Mouse (Mus musculus): ENCODE results near the gene Jak1. TPM values are rescaled to one million over a fixed set of nuclear protein-coding genes. Genes with fewer than 3 reads are reported as not detected.
A peak's percentile ranks its signal among the peaks of the same experiment; 100 is the strongest.

The Jak1 gene
- total RNA-seq, 2 experiments from 2014 or later, result 103 to 106 TPM

DNA sequence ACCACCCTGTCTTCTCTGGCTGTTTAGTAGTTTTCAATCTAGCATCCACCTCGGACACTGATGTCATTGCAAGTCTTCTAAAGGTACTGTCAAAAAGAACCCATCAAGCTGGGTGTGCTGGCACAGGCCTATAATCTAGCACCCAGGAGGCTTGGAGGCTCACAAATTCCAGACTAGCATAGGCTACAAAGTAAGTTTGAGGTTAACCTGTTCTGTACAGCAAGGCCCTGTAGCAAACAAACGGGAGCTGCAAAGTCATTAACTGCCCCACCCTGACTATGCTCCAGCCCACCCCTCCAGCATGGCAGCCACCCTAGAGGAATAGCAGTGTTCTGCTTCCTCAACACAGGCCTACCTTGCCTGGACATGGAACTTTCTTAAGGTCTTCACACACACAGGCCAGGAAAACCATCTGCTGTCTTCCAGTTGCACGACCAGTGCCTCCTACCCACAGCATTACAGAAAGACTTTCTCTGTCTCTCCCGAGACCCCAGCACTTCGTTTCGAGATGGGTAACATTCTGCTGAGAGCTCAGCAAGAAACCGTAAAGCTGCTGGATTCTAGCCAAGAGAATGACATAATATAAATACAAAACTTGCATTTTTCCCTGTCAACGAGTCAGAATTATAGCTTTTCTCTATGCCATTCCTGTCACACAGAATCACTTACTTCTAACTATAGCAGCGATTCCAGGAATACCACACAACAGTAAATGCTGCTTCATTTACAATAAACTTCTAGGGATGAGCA, 67.5 kb downstream of the Jak1 start:
- no peak for DNase-seq
- intact Hi-C loops (cut with DNase I), result no loop called here

DNA sequence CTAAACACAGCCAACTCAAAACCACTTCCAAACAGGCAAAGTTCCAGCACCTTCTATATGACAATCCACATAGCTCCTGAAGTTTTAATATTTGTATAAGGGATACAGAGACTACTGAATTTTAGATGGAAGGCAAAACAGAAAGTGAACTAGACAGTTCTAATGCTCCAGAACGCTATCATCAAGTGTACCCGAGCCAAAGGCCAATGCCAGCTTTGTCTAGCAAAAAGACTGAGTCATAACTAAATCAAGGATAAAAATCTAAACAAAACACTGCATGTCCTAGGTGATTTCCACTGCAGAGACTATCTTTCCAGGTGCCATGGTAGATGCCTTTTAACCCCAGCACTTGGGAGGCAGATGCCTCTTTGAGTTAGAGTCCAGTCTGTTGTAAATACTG, 68.7 kb downstream of the Jak1 start:
- intact Hi-C loops (cut with DNase I), result no loop called here
- DNase-seq, result no peak

DNA sequence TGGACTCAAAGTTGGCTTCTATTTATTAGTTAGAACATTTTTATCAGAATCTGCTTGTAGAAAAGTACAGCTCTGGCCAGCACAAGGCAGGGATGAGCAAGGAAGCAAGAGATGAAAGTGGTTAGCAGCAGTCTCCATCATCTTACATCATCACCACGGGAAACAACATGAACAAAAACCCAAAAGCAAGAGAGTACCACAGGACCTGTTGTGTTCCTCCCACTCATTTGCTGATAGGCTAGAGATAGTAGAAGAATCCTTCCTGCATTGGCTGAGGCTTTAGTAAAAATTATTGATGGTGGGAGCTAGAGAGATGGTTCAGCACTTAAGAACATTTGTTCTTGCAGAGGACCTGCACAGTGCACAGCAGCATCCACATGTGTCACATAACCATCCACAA, 70.9 kb downstream of the Jak1 start:
- intact Hi-C loops (cut with DNase I), result no loop called here
- no peak for DNase-seq

DNA sequence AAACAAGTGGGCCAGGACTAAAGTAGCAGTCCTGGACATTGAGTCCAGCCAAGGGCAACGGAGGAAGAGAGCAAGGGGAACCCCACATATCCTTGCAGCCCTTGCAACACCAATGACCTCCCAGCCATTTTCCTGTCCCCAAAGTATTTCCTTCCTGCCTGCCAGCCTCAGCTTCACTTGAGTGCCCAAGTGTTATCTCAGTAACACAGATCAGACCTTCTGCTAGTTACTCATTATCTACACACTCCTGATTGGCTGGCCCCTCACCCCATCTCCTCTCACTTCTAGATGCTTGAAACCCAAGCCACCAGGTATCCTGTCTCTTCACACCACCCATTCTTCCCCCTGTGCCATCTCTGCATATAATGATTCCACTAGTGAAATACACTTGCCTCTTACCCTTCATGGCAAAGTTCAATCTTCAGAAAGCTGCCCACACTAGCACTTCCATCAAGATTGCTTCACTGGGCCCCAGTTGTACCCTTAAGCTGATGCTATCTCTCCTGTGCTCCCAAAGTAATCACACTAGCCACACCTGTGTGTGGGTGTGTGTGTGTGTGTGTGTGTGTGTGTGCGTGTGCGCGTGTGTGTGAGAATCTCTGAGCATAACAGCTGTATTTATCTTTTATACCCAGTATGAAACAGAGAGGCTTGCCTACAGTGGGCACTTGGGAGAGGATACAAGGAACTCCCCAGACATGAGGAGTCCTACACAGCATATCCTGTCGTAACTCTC, 72.7 kb downstream of the Jak1 start:
- intact Hi-C loops (cut with DNase I), result no loop called here
- DNase-seq, result no peak

DNA sequence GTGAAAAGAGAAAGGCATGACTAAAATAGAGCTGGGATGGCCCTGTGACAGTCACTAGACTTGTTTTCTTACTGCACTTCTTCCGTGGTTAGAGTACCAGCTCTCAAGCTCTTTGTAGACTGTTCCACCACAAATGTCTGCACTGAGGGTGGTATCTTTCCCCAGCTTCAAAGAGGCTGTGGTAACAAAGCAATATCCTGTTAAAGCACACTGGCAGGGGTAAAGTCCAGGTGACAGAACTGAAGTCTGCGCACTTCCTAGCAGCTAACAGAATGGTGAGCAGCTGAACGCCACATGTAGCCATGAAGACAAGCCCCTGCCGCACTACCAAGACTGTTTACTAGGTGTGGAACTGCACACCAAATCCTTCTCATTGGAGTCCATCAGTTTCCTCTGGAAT, 77.7 kb downstream of the Jak1 start:
- no peak for DNase-seq
- intact Hi-C loops (cut with DNase I), result no loop called here

DNA sequence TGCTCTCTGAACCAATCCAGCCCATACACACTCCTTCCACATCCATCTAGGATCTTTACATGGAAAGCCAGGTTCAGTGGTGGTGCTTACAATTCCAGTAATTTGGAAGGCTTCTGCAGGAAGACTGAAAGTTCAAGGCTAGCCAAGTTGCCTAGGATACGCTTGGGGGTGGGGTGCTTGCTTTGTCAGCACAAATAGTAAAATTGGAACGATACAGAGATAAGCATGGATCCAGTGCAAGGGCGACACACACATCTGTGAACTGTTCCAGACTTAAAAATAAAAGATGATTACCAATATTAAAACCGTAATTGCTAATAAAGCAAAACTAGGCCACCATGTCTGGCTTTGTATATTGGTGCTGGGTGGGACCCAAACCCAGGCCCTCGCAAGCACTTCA, 78.5 kb downstream of the Jak1 start:
- no peak for DNase-seq
- intact Hi-C loops (cut with DNase I), result no loop called here

DNA sequence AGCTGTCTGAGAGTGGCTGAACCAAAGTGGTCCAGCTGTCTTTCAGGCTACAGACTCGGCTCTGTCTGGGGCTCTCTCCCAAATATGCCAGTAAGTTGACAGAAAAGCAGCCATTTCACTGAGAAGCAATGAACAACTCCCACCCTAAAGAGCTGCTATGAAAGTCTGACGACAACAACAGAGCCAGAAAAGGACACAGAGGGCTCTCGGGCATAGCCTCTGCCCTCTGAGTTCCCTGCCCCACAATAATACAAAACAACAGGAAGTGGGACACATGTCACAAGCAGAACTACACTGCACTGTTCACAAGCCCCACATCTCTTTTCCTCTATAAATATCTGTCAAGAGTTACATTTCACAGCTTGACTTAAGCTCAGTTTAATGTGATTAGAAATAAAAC, 79.9 kb downstream of the Jak1 start:
- intact Hi-C loops (cut with DNase I), result no loop called here
- DNase-seq, result no peak

GRCm38 (mm10) chr4:101182603-101183011, 82.5 kb downstream of the Jak1 start:
- DNase-seq, result no peak
- intact Hi-C loops (cut with DNase I), result no loop called here

- intact Hi-C loops (cut with DNase I), result no loop called here
- no peak for DNase-seq
Observed at GRCm38 (mm10) chr4:101180681-101181080, 84.4 kb downstream of the Jak1 start.

- intact Hi-C loops (cut with DNase I), result no loop called here
- DNase-seq, result no peak
Observed at GRCm38 (mm10) chr4:101179836-101180235, 85.2 kb downstream of the Jak1 start.

DNA sequence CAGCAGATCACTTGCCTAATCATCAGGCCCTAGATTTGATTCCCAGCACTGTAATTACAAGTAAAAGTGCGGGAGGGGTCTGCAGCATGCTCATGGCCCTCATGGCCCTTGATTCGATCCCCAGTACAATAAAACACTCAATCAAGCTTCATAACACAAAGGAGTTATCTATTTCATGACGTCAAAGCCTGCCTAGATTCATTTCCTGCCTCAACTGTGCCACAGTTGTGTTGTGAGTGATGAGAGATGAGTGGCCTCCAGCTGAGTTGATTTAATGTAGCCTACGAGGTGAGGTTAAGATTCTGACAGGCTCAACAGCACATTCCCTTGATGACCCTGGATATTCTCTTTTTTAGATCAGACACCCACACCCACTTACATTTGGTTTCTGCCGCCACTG, 86.0 kb downstream of the Jak1 start:
- DNase-seq, result no peak
- intact Hi-C loops (cut with DNase I), result no loop called here

DNA sequence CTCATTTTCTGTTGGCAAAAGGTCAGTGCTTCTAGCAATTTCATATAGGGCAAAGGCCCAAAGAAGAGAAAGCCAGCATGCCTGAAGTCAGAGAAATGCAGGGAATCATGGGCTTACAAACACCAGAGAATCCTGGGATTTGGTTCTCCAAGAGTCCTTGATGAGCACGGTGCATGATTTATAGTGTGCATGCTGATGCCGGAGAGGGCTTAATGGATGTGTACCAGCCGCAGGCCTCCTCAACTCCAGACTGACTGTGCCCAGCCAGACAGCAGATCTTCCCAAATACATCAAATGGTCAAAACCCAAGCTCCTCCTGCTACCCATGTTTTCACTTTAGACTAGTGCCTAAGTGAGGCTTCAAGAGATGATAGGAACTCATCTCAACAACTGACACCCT, 87.3 kb downstream of the Jak1 start:
- intact Hi-C loops (cut with DNase I), result no loop called here
- DNase-seq, result no peak

GRCm38 (mm10) chr4:101176123-101176522, 89.0 kb downstream of the Jak1 start:
- intact Hi-C loops (cut with DNase I), result no loop called here
- no peak for DNase-seq

- intact Hi-C loops (cut with DNase I), result no loop called here
- no peak for DNase-seq
Observed at GRCm38 (mm10) chr4:101174916-101175625, 90.0 kb downstream of the Jak1 start.

GRCm38 (mm10) chr4:101172738-101173137, 92.3 kb downstream of the Jak1 start:
- intact Hi-C loops (cut with DNase I), result no loop called here
- no peak for DNase-seq

GRCm38 (mm10) chr4:101168189-101168778, 96.8 kb downstream of the Jak1 start:
- DNase-seq, result peak; percentile 38
- intact Hi-C loops (cut with DNase I), result no loop called here

DNA sequence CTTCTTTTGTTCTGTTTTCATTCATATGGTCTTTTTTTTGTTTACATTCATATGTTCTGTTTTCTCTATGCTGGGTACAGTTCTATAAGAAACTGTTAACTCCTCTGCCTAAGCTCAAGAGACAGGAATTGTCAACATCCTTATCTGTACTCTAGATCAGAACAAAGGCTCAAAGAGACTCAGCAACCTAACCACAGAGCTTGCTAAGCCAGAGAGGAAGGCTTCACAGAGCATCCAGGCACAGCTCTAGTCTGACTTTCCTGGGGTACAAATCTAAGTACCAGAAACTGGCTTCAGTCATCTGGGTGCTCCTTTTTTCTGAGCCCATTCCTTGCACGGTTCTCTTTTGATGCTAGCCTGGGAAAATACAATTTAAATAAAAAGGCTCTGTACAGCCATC, 97.3 kb downstream of the Jak1 start:
- intact Hi-C loops (cut with DNase I), result no loop called here
- no peak for DNase-seq

DNA sequence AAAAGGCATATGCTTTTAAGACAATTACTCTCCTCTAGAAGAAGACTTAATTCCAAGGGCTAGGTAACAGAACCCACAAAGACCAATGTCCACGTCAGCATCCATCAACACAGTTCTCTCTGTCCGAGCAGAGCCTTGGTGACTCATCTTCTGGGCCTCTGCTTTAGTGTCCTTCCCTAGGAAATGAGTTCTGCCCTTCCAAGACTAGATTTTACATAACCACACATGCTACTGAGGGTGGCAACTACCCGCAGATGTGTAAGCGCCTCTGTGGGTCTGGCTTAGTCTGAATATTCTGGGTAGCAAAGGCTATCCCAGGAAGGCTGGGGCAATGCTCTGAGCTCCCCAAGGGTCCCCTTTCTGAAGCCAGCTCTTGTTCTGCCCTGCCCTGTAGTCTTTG, 99.3 kb downstream of the Jak1 start:
- intact Hi-C loops (cut with DNase I), result no loop called here
- DNase-seq, result no peak

DNA sequence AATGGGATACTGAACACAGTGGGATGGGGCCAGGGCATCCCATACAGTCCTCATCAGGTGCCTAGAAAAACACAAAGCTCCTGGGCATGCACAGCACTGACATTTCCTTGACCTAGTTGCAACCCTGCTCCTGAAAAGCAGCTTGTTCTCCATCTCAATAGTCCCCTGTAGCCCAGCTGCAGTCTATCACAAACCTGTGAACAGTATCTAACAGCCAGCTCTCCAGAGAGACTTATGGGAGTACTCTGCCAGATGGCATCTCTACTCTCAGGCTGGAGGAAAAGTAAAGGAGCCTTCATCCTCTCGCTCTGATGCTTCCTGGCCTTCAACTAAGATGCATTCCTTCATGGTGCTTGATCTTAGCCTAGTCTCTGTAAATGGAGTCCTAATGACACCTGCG, 100.4 kb downstream of the Jak1 start:
- intact Hi-C loops (cut with DNase I), result no loop called here
- no peak for DNase-seq

DNA sequence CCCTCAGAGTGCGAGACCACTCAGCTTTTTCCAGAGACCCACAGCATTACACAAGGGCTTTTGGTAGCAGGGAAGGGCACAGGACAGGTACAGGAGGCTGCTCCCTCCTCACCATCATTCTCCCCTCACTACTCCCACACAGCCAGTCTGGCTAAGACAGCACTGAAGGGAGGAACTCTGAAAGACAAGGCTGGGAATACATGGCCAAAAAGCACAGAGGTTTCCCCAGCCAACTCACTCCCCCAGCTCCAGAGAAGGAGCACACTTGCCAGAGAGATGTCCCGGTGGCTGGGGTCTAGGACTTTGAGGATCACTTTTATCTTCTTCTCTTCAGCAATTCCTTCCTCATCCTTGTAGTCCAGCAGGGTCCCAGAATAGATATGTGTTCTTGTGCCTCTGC, 100.9 kb downstream of the Jak1 start:
- DNase-seq, result no peak
- intact Hi-C loops (cut with DNase I), result no loop called here

DNA sequence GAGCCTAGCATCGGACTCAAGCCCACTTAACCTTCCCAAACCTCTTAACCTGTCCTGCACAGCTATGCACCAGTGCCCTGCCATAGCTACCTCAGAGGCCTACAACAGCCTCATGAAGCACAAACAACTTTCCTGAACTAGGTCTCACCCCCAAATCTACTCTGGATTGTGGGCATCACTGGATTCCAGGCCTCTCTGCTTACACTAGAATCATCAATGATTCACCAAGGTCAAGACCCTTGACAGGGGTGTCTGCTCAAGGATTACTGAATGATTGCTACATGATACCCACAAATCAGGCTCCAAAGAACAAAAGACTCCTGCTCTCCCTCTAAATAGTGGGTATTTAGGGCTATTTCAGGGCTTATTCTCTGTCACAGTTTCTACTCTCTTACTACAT, 104.3 kb downstream of the Jak1 start:
- no peak for DNase-seq
- intact Hi-C loops (cut with DNase I), result no loop called here
